Mouse (Mus musculus) gastrocnemius, adult 8-10 months (tissue): ENCODE data around the gene Gskip. TPM values are rescaled to one million over a fixed set of nuclear protein-coding genes. Genes with fewer than 3 reads are reported as not detected.

Source experiments
- DNase-seq, 2 experiments: peaks; one replicate each; pipeline ENCODE4 v3.0.0; 2022; ENCODE audit warnings: low spot score in 2 of 2
- total RNA-seq, 4 experiments: library from RNA; stranded (reverse); gene quantifications; 2 replicates each; pipeline ENCODE4 v1.2.4; 2022

Gene Gskip
- total RNA-seq, 4 experiments from 2014 or later, result 6.1 to 7.7 (median 6.3) TPM

GRCm38 (mm10) chr12:105721452-105722132, 37.0 kb downstream of the Gskip start:
- DNase-seq, result no peak

- no peak for DNase-seq
These were observed 38.0 kb downstream of the Gskip start for GRCm38 (mm10) chr12:105722657-105723056.

GRCm38 (mm10) chr12:105724616-105725015, 40.0 kb downstream of the Gskip start:
- no peak for DNase-seq

GRCm38 (mm10) chr12:105725736-105726135, 41.1 kb downstream of the Gskip start:
- DNase-seq, result no peak

GRCm38 (mm10) chr12:105727268-105727667, 42.6 kb downstream of the Gskip start:
- DNase-seq, result no peak

- no peak for DNase-seq
These were observed 43.3 kb downstream of the Gskip start for GRCm38 (mm10) chr12:105727964-105728363.

GRCm38 (mm10) chr12:105730851-105731460, 46.3 kb downstream of the Gskip start:
- no peak for DNase-seq

- DNase-seq, result no peak
These were observed 48.9 kb downstream of the Gskip start for GRCm38 (mm10) chr12:105733370-105734159.

GRCm38 (mm10) chr12:105735226-105735888, 50.7 kb downstream of the Gskip start:
- DNase-seq, result no peak

- DNase-seq, result no peak
These were observed 51.2 kb downstream of the Gskip start for GRCm38 (mm10) chr12:105735889-105736251.

GRCm38 (mm10) chr12:105738316-105739096, 53.9 kb downstream of the Gskip start:
- no peak for DNase-seq

- no peak for DNase-seq
These were observed 55.0 kb downstream of the Gskip start for GRCm38 (mm10) chr12:105739656-105740055.

- no peak for DNase-seq
These were observed 63.5 kb downstream of the Gskip start for GRCm38 (mm10) chr12:105748114-105748513.

Other genes starting within 250 kb of the Gskip start
- under 1 TPM; 0.10 to 0.18 (median 0.15) TPM for gene D430019H16Rik, start 231.0 kb upstream of the Gskip start, total RNA-seq
- under 1 TPM; 0.27 to 0.35 (median 0.33) TPM for gene Bdkrb2, start 121.6 kb upstream of the Gskip start, total RNA-seq
- gene Bdkrb1, start 81.7 kb upstream of the Gskip start, total RNA-seq, result under 1 TPM in 1 of 4 experiments, not detected in 3; 0.34 TPM
- gene Atg2b, start 382 bp downstream of the Gskip start, total RNA-seq, result 10 to 100 TPM; 16.8 to 20.5 (median 19.0) TPM
- not detected for gene Ak7, start 21.1 kb downstream of the Gskip start, total RNA-seq
- gene Papola, start 99.9 kb downstream of the Gskip start, total RNA-seq, result 10 to 100 TPM; 58.1 to 82.8 (median 62.0) TPM